Mouse (Mus musculus): ENCODE measurements at regions not wholly inside any gene's neighbourhood (a gene's known extent, or its start where the extent isn't known, plus 50 kb on each side); places are given as distances from the start of the nearest gene placed in this dataset.

DNA sequence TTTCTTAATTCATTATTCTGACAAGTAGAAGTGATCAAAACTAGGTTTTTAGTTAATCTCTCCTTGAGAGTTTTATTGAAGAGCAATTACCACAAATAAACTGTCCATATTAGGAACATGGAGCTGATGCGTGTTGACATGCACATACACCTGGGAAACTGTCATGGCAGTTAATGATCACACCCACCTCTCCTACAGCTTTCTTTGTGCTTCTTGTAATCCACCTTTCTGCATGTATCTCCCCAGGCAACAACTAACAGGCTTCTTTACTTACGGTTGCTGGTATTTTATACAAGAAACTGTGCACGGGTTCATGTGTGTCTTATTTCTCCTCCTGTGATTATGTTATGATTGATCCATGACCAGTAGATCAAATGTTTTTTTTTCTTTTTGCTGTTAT, 296.0 kb upstream of the Nr5a2 start:
- H3K36me3 ChIP-seq (ENCODE audit: control insufficient read depth, insufficient read depth, low read length): no peaks in the 10 kb centered on the region
- no peak overlapping the region for H3K27ac ChIP-seq (replicated peaks; ENCODE audit: low read depth, low read length)
- no peak for ATAC-seq (ENCODE audit: low FRiP score, low read depth)
- 72% methylated on average over 3 of the region's 3 CpGs for WGBS
- H3K4me2 ChIP-seq (replicated peaks; ENCODE audit: low read depth, low read length, severe bottlenecking): no peak overlapping the region
- H3K4me3 ChIP-seq (replicated peaks; ENCODE audit: low read length): no peak overlapping the region
- no peak for DNase-seq (ENCODE audit: low spot score)
- no peak overlapping the region for H3K9ac ChIP-seq (ENCODE audit: low read depth, low read length, severe bottlenecking)
- no peaks in the 10 kb centered on the region for H3K4me1 ChIP-seq (ENCODE audit: control insufficient read depth, insufficient read depth, low read length)
- no peaks in the 10 kb centered on the region for H3K27me3 ChIP-seq (ENCODE audit: control insufficient read depth, insufficient read depth, low read length)
- TF ChIP-seq POLR2A (IDR thresholded peaks at IDR 0.05; ENCODE audit: borderline replicate concordance, extremely low read depth, insufficient read depth, insufficient read length): no peak
- peaks cover 2% of the 10 kb centered on the region; the same call in 1 of the 2 replicates for H3K9me3 ChIP-seq (ENCODE audit: control insufficient read depth, low read length)

GRCm38 (mm10) chr1:137255041-137255440, 294.8 kb upstream of the Nr5a2 start:
- no peaks in the 10 kb centered on the region for H3K27me3 ChIP-seq (ENCODE audit: control insufficient read depth, insufficient read depth, low read length)
- H3K27ac ChIP-seq (replicated peaks; ENCODE audit: low read depth, low read length): no peak overlapping the region
- H3K9ac ChIP-seq (ENCODE audit: low read depth, low read length, severe bottlenecking): no peak overlapping the region
- H3K4me2 ChIP-seq (replicated peaks; ENCODE audit: low read depth, low read length, severe bottlenecking): no peak overlapping the region
- peaks cover 2% of the 10 kb centered on the region; the same call in 1 of the 2 replicates for H3K9me3 ChIP-seq (ENCODE audit: control insufficient read depth, low read length)
- no peak overlapping the region for H3K4me3 ChIP-seq (replicated peaks; ENCODE audit: low read length)
- H3K36me3 ChIP-seq (ENCODE audit: control insufficient read depth, insufficient read depth, low read length): no peaks in the 10 kb centered on the region
- DNase-seq (ENCODE audit: low spot score) (no peak), ATAC-seq (ENCODE audit: low FRiP score, low read depth) (no peak)
- no peak for TF ChIP-seq POLR2A (IDR thresholded peaks at IDR 0.05; ENCODE audit: borderline replicate concordance, extremely low read depth, insufficient read depth, insufficient read length)
- no peaks in the 10 kb centered on the region for H3K4me1 ChIP-seq (ENCODE audit: control insufficient read depth, insufficient read depth, low read length)

GRCm38 (mm10) chr1:137254634-137255033, 294.4 kb upstream of the Nr5a2 start:
- Histone ChIP-seq H3K27ac (replicated peaks; ENCODE audit: low read depth, low read length) (no peak overlapping the region), H3K4me1 (ENCODE audit: control insufficient read depth, insufficient read depth, low read length) (no peaks in the 10 kb centered on the region), H3K4me2 (replicated peaks; ENCODE audit: low read depth, low read length, severe bottlenecking) (no peak overlapping the region), H3K36me3 (ENCODE audit: control insufficient read depth, insufficient read depth, low read length) (no peaks in the 10 kb centered on the region), H3K9me3 (ENCODE audit: control insufficient read depth, low read length) (peaks cover 2% of the 10 kb centered on the region; the same call in 1 of the 2 replicates), H3K27me3 (ENCODE audit: control insufficient read depth, insufficient read depth, low read length) (no peaks in the 10 kb centered on the region), H3K4me3 (replicated peaks; ENCODE audit: low read length) (no peak overlapping the region), H3K9ac (ENCODE audit: low read depth, low read length, severe bottlenecking) (no peak overlapping the region)
- no peak for TF ChIP-seq POLR2A (IDR thresholded peaks at IDR 0.05; ENCODE audit: borderline replicate concordance, extremely low read depth, insufficient read depth, insufficient read length)
- WGBS: 88% methylated on average over 1 of the region's 1 CpGs
- DNase-seq (ENCODE audit: low spot score): no peak
- no peak for ATAC-seq (ENCODE audit: low FRiP score, low read depth)

DNA sequence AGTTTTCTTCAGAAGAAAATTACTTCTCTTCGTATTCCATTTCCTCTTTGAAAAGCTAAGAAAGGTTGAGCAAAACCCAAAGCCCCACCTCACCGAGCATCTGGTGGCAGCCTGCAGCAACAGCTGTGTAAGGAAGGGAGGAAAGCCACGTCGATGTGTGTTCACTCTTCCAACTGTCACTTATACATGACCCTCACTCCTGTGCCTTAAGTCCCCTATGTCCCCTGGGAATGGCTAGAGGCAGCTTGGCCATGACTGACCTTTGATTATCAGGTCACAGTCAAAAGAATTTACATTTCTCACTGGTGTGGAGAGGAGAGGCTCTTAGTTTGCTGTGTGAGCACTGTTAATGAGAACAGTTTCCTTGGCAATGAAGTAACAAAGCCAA, 266.8 kb upstream of the Nr5a2 start:
- DNase-seq (ENCODE audit: low spot score): no peak
- 76% methylated on average over 4 of the region's 4 CpGs for WGBS

DNA sequence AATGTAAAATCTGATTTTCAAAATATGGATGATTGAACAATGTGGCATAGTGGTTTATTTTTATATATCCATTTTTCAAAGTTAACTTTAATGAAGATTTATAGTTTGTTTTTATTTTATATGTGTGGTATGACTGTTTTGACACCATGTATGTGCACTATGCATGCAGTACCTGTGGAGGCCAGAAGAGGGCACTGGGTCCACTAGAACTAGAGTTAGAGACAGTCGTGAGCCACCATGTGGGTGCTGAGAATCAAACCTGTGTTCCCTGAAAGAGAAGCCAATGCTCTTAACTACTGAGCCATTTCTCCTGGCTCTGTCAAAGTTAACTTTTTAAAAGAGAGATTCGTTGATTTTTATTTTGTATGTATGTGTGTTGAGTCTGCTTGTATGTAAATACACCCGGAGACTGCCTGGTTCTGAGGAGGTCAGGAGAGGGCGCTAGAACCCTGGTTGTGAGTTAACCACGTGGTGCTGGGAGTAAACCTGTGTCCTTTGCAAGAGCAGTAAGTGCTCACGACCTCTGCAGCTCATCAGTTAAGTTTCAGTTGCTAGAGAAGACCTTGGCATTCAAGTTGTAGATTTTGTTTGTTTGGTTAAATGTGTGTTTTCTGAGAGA, 266.3 kb upstream of the Nr5a2 start:
- Histone ChIP-seq H3K27me3 (ENCODE audit: control insufficient read depth, insufficient read depth, low read length) (0 out of 2 replicates have a peak, but pooled peaks cover 5% of the 10 kb centered on the region), H3K9me3 (ENCODE audit: control insufficient read depth, low read length) (0 out of 2 replicates have a peak, but pooled peaks cover 4% of the 10 kb centered on the region), H3K9ac (ENCODE audit: low read depth, low read length, severe bottlenecking) (no peak overlapping the region), H3K4me1 (ENCODE audit: control insufficient read depth, insufficient read depth, low read length) (no peaks in the 10 kb centered on the region), H3K4me3 (replicated peaks; ENCODE audit: low read length) (no peak overlapping the region), H3K27ac (replicated peaks; ENCODE audit: low read depth, low read length) (no peak overlapping the region), H3K36me3 (ENCODE audit: control insufficient read depth, insufficient read depth, low read length) (no peaks in the 10 kb centered on the region), H3K4me2 (replicated peaks; ENCODE audit: low read depth, low read length, severe bottlenecking) (no peak overlapping the region)
- WGBS: 82% methylated on average over 6 of the region's 6 CpGs
- ATAC-seq (ENCODE audit: low FRiP score, low read depth): no peak
- no peak for TF ChIP-seq POLR2A (IDR thresholded peaks at IDR 0.05; ENCODE audit: borderline replicate concordance, extremely low read depth, insufficient read depth, insufficient read length)
- DNase-seq (ENCODE audit: low spot score): no peak

More for the DNA sequence above, 266.8 kb upstream of the Nr5a2 start:
- H3K4me3 ChIP-seq (replicated peaks; ENCODE audit: low read length): no peak overlapping the region
- H3K9me3 ChIP-seq (ENCODE audit: control insufficient read depth, low read length): 0 out of 2 replicates have a peak, but pooled peaks cover 4% of the 10 kb centered on the region
- H3K36me3 ChIP-seq (ENCODE audit: control insufficient read depth, insufficient read depth, low read length): no peaks in the 10 kb centered on the region
- no peaks in the 10 kb centered on the region for H3K4me1 ChIP-seq (ENCODE audit: control insufficient read depth, insufficient read depth, low read length)
- TF ChIP-seq POLR2A (IDR thresholded peaks at IDR 0.05; ENCODE audit: borderline replicate concordance, extremely low read depth, insufficient read depth, insufficient read length): no peak
- H3K4me2 ChIP-seq (replicated peaks; ENCODE audit: low read depth, low read length, severe bottlenecking): no peak overlapping the region
- 0 out of 2 replicates have a peak, but pooled peaks cover 5% of the 10 kb centered on the region for H3K27me3 ChIP-seq (ENCODE audit: control insufficient read depth, insufficient read depth, low read length)
- no peak overlapping the region for H3K27ac ChIP-seq (replicated peaks; ENCODE audit: low read depth, low read length)
- ATAC-seq (ENCODE audit: low FRiP score, low read depth): no peak
- no peak overlapping the region for H3K9ac ChIP-seq (ENCODE audit: low read depth, low read length, severe bottlenecking)

Measured in limb, embryonic 14.5 days (tissue).